Mouse (Mus musculus) hindbrain, postnatal 0 days (tissue): Measurements from ENCODE around the gene 6430628N08Rik. TPM values are rescaled to one million over a fixed set of nuclear protein-coding genes. Genes with fewer than 3 reads are reported as not detected.

Experiments
- ATAC-seq: fragments of 200-750 bp; cut with Nextera tagmentation; 2 replicates; pipeline ENCODE4 v1.8.0; 2017; ENCODE audit warnings: mild to moderate bottlenecking, moderate TSS enrichment, moderate library complexity
- DNase-seq: peaks from one replicate; pipeline ENCODE4 v3.0.0-alpha.2; 2015; ENCODE audit warnings: low spot score
- H3K27ac ChIP-seq: fragments of 300-500 bp; sonication (generic); 2 replicates; pipeline ENCODE4 v1.5.1; 2014; ENCODE audit warnings: mild to moderate bottlenecking
- H3K27me3 ChIP-seq: fragments of 300-500 bp; sonication (generic); 2 replicates; pipeline ENCODE4 v1.6.1; 2014; ENCODE audit warnings: low read length, mixed read lengths; ENCODE audit not compliant: insufficient read depth
- H3K36me3 ChIP-seq: fragments of 300-500 bp; sonication (generic); 2 replicates; pipeline ENCODE4 v1.6.1; 2014; ENCODE audit warnings: low read length, mixed read lengths; ENCODE audit not compliant: insufficient read depth
- H3K4me1 ChIP-seq: fragments of 300-500 bp; sonication (generic); 2 replicates; pipeline ENCODE4 v1.6.1; 2014; ENCODE audit warnings: antibody characterized with exemption, low read length, mixed read lengths; ENCODE audit not compliant: insufficient read depth
- H3K4me2 ChIP-seq: fragments of 300-500 bp; sonication (generic); 2 replicates; pipeline ENCODE4 v1.6.1; 2014; ENCODE audit warnings: low read depth, mild to moderate bottlenecking, low read length, moderate library complexity, mixed read lengths
- H3K4me3 ChIP-seq: fragments of 300-500 bp; sonication (generic); 2 replicates; pipeline ENCODE4 v1.5.1; 2014; ENCODE audit warnings: low read length
- H3K9ac ChIP-seq: fragments of 300-500 bp; sonication (generic); replicated peaks from 2 replicates; pipeline ENCODE4 v1.6.1; 2014; ENCODE audit warnings: mild to moderate bottlenecking, low read length, moderate library complexity, mixed read lengths
- H3K9me3 ChIP-seq: fragments of 300-500 bp; sonication (generic); 2 replicates; pipeline ENCODE4 v1.6.1; 2016; ENCODE audit warnings: low read length, mixed read lengths
- CTCF ChIP-seq: IDR thresholded peaks from 2 replicates; pipeline ENCODE4 v1.5.1; 2016; ENCODE audit warnings: antibody characterized with exemption, control low read depth, low read depth
- WGBS: fragments of 180-500 bp; shearing (Covaris S2); extraction: QIAGEN DNeasy Blood & Tissue Kit; methylation state at CpG from one replicate; pipeline ENCODE4 v1.1.7; 2014; 5-methylcytosine and 5-hydroxymethylcytosine counted together
- polyA plus RNA-seq: library from polyadenylated mRNA; unstranded; fragments of >200 nt; fragmentation: Nextera tagmentation; extraction: Ambion mirVana; gene quantifications from 2 replicates; pipeline ENCODE4 v1.2.1, GENCODE M21; 2015
- total RNA-seq: library from RNA; depleted of rRNA; stranded (reverse); fragments of >200 nt; gene quantifications from 2 replicates; pipeline ENCODE4 v1.2.3, GENCODE M21; 2014; rRNA removed

The 6430628N08Rik gene
- total and polyA plus RNA-seq, 2 experiments from 2014 or later: 0.16 to 0.49 TPM

DNA sequence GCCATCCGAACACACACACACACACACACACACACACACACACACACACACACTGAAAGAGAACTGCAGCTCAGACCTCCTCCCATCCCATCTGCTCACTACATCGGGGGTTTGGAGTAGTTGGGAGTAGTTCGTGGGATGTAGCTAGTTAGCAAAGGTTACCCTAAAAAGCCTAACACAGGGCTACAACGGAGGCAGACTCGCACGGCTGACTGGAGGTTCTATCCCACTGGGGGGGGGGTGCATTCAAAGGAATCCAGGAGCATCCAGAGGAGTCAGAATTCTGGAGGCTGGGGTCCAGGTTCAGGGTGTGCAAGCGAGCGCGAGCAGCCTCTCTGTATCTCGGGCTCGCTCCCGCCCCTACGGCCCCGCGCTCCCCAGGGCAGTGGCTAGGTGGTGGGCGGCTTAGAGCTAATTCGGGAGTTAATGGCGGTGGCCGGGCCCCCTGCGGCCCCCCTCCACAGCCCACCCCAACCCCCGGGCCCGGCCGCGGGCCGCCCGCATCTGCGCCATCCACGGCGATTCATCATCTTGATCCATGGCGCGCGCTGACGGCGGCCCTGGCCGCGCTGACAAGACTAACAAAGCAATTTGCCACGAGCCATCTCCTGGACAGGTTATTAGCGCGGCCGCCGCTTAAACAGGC lies 53.3 kb downstream of the 6430628N08Rik start:
- H3K4me3 ChIP-seq: peak overlapping the region; percentile 26
- WGBS: 0% methylated on average over 31 of the region's 41 CpGs
- no peaks in the 10 kb centered on the region for H3K9me3 ChIP-seq
- H3K27ac ChIP-seq: no peak overlapping the region
- no peaks in the 10 kb centered on the region for H3K36me3 ChIP-seq
- H3K27me3 ChIP-seq: peaks cover 74% of the 10 kb centered on the region
- DNase-seq (no peak), ATAC-seq (peak; percentile 38)
- TF ChIP-seq CTCF: no peak
- 0 out of 2 replicates have a peak overlapping the region, but pooled peaks have one; percentile 21 for H3K9ac ChIP-seq
- peak overlapping the region; percentile 54 for H3K4me2 ChIP-seq
- no peaks in the 10 kb centered on the region for H3K4me1 ChIP-seq

Other genes starting within 250 kb of the 6430628N08Rik start
- gene Cyp4b1, start 242.9 kb upstream of the 6430628N08Rik start, total RNA-seq: 1.3 and 1.8 TPM in 2 replicates
- 1.4 and 1.6 TPM in 2 replicates for gene Cyp4b1, start 242.9 kb upstream of the 6430628N08Rik start, polyA plus RNA-seq
- 17.1 and 20.5 TPM in 2 replicates for gene Efcab14, start 152.9 kb upstream of the 6430628N08Rik start, total RNA-seq
- gene Efcab14, start 152.9 kb upstream of the 6430628N08Rik start, polyA plus RNA-seq: 17.0 and 17.9 TPM in 2 replicates
- not detected in 2 replicates for gene Tex38, start 109.6 kb upstream of the 6430628N08Rik start, total RNA-seq
- gene Tex38, start 109.6 kb upstream of the 6430628N08Rik start, polyA plus RNA-seq: 0.74 and 0.77 TPM in 2 replicates
- gene Atpaf1, start 105.9 kb upstream of the 6430628N08Rik start, total RNA-seq: 20.0 and 28.1 TPM in 2 replicates
- gene Atpaf1, start 105.9 kb upstream of the 6430628N08Rik start, polyA plus RNA-seq: 43.5 and 49.9 TPM in 2 replicates
- 2.9 and 4.4 TPM in 2 replicates for gene Mob3c, start 62.6 kb upstream of the 6430628N08Rik start, total RNA-seq
- 4.1 and 4.3 TPM in 2 replicates for gene Mob3c, start 62.6 kb upstream of the 6430628N08Rik start, polyA plus RNA-seq
- 18.4 and 23.2 TPM in 2 replicates for gene Mknk1, start 51.5 kb upstream of the 6430628N08Rik start, total RNA-seq
- gene Mknk1, start 51.5 kb upstream of the 6430628N08Rik start, polyA plus RNA-seq: 22.0 and 24.5 TPM in 2 replicates
- 0.14 TPM in 1 of 2 replicates, not detected in the other for gene Kncn, start 6.3 kb upstream of the 6430628N08Rik start, total RNA-seq
- 0.10 and 0.29 TPM in 2 replicates for gene Kncn, start 6.3 kb upstream of the 6430628N08Rik start, polyA plus RNA-seq
- gene Dmbx1, start 49.3 kb downstream of the 6430628N08Rik start, total RNA-seq: 3.3 and 4.5 TPM in 2 replicates
- gene Dmbx1, start 49.3 kb downstream of the 6430628N08Rik start, polyA plus RNA-seq: 3.9 and 4.3 TPM in 2 replicates
- 17.6 and 48.1 TPM in 2 replicates for gene Faah, start 127.3 kb downstream of the 6430628N08Rik start, total RNA-seq
- 23.2 and 25.2 TPM in 2 replicates for gene Faah, start 127.3 kb downstream of the 6430628N08Rik start, polyA plus RNA-seq
- 13.6 and 14.6 TPM in 2 replicates for gene Nsun4, start 163.2 kb downstream of the 6430628N08Rik start, total RNA-seq
- gene Nsun4, start 163.2 kb downstream of the 6430628N08Rik start, polyA plus RNA-seq: 10.4 TPM in 2 replicates
- gene Uqcrh, start 184.4 kb downstream of the 6430628N08Rik start, total RNA-seq: 186 and 220 TPM in 2 replicates
- 559 and 586 TPM in 2 replicates for gene Uqcrh, start 184.4 kb downstream of the 6430628N08Rik start, polyA plus RNA-seq
- gene Lrrc41, start 184.6 kb downstream of the 6430628N08Rik start, total RNA-seq: 129 and 133 TPM in 2 replicates
- 60.2 and 61.9 TPM in 2 replicates for gene Lrrc41, start 184.6 kb downstream of the 6430628N08Rik start, polyA plus RNA-seq
- 3.8 and 5.3 TPM in 2 replicates for gene Rad54l, start 233.0 kb downstream of the 6430628N08Rik start, total RNA-seq
- gene Rad54l, start 233.0 kb downstream of the 6430628N08Rik start, polyA plus RNA-seq: 5.4 and 6.1 TPM in 2 replicates
- gene Pomgnt1, start 233.2 kb downstream of the 6430628N08Rik start, total RNA-seq: 85.9 and 88.7 TPM in 2 replicates
- 59.4 and 63.3 TPM in 2 replicates for gene Pomgnt1, start 233.2 kb downstream of the 6430628N08Rik start, polyA plus RNA-seq